Mouse (Mus musculus) testis, postnatal 10 days (tissue): ENCODE data around the gene Zgrf1.

ENCODE experiments used
- DNase-seq: peaks from one replicate; pipeline ENCODE4 v3.0.0; 2021; ENCODE audit warnings: low spot score

The Zgrf1 gene

GRCm38 (mm10) chr3:127639875-127640761 lies 86.8 kb downstream of the Zgrf1 start:
- peak; percentile 67 for DNase-seq

GRCm38 (mm10) chr3:127640762-127641700 lies 87.7 kb downstream of the Zgrf1 start:
- no peak for DNase-seq

GRCm38 (mm10) chr3:127642211-127642610 lies 88.9 kb downstream of the Zgrf1 start:
- no peak for DNase-seq

GRCm38 (mm10) chr3:127646156-127646825 lies 93.0 kb downstream of the Zgrf1 start:
- no peak for DNase-seq

- no peak for DNase-seq
Observed at GRCm38 (mm10) chr3:127651742-127652653, 98.7 kb downstream of the Zgrf1 start.

- DNase-seq: no peak
Observed at GRCm38 (mm10) chr3:127660712-127661111, 107.4 kb downstream of the Zgrf1 start.

GRCm38 (mm10) chr3:127661646-127662531 lies 108.6 kb downstream of the Zgrf1 start:
- DNase-seq: no peak
